Mouse (Mus musculus) 3134 (cell line): ENCODE results near the gene Bod1l.

Experiments used
- DNase-seq: peaks from one replicate; pipeline ENCODE4 v3.0.0-alpha.2; 2011; ENCODE audit warnings: low spot score; ENCODE audit not compliant: insufficient read length; ENCODE audit errors: extremely low read depth

Gene Bod1l

GRCm38 (mm10) chr5:41760831-41761508 is 83.1 kb downstream of the Bod1l start:
- DNase-seq, result no peak

- DNase-seq, result no peak
Observed at GRCm38 (mm10) chr5:41760071-41760470, 84.0 kb downstream of the Bod1l start.

- no peak for DNase-seq
Observed at GRCm38 (mm10) chr5:41758671-41759639, 85.2 kb downstream of the Bod1l start.

DNA sequence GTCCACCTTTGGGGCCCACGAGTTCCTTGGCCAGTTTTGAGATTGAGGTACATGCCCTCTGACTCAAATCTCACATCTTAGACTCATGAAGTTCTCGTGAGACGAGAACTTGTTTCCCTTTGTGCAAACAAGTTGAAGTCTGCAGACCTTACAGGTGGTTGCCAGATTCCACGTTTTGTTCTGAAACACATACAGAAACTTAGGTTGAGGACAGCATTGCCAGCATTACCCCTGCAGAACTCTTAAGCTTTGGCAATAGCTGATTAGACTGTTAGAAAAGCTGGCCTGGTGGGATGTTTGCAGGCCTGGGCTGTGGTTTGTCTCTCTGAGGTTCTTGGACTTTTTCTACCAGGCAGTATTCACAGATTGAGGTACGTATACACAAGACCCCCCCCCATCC is 86.8 kb downstream of the Bod1l start:
- DNase-seq, result no peak

DNA sequence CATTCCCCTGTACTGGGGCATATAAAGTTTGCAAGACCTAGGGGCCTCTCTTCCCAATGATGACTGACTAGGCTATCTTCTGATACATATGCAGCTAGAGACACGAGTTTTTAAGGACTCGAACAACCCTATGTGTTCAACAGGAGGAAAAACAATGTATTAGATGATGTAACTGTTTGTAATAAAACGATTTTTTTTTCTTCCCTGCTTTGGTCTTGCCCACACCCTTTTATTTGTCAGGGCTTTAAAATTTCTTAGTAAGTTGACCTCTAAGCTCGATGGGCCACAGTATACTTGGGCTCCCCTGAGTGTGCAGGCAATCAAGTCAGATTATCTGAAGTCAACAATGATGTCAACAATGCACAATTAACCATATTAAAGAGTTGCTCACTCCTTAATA is 87.7 kb downstream of the Bod1l start:
- DNase-seq, result no peak

GRCm38 (mm10) chr5:41755373-41755960 is 88.6 kb downstream of the Bod1l start:
- DNase-seq, result no peak

DNA sequence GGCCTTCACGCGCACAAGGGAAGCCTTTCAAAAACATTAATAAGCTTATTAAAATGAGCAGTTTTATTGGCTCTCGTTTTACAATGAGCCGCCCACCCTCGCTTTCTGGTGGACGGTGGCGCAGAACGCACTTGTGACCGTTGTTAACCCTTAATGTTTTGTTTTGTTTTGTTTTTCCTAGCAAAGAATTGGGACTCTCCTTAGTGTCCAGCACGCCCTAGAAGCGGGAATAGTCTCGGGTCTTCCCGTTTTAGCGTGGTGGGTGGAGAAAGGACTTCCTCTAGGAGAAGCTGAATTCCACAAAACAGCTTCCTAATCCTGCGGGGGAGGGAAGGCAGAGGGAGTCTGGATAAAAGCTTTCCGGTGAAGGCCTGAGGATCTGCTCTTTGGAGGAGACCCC is 89.3 kb downstream of the Bod1l start:
- DNase-seq, result no peak

DNA sequence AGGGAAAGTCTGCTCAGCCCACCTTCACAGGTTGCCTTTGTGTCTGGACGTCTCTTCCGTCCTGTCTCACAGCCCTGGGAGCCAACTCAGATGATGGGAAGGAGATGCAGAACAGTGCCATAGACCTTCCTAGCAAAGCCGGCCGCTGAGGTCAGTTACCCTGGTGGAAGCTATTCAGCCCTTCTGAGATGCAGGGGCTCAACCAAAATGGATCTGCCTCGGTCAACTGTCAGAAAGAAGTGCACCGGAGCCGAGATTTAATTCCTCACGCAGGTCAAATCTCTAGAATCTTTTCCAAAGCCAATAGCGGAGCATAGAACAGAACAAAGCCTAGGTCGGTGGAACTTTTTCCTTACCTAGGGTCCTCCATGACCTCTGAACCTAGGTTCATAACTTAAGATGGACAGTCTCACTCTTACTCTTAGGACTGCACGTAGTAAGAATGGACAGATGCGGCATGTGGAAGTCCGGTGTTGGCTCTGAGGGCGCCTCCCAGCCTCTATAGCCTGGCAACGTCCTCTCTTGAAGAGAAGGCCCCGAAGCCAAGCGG is 89.8 kb downstream of the Bod1l start:
- DNase-seq, result no peak

DNA sequence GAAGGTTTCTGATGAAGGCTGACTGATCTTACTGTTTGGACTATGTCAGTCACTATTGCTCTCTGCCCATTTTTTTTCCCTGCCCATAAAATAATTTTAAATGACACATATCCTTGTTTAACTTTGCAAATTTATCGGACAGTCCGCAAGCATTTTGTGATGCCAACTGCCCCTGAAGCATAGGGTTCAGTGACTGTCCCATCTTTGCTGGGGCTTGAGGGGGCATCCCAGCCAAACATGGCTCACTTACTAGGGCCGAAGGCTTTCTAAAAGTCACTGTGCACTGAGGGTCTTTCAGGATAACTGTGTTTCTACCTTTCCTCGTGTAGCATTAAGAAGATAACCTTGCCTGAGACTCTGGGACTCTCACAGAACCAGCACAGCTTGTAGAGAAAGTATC is 91.4 kb downstream of the Bod1l start:
- DNase-seq, result no peak

- DNase-seq, result no peak
Observed at GRCm38 (mm10) chr5:41744898-41745780, 99.0 kb downstream of the Bod1l start.

DNA sequence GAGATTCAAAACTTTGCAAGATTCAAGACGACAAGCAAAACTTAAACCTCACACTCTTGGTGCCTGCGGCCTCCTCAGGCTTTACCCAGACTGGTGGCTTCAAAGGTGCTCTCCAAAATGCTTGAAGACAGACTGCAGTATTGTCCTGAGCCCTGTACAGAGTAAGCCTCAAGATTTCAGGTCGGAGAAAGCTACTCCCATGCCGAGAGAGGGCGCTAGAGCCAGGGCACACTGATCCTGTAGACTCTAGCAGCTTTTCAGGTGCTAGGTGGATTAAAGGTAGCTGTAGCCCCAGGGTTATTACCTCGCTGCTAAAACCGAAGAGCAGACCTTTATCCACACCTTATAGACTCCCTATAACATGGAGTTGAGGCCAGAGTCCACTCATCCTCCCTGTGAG is 99.9 kb downstream of the Bod1l start:
- no peak for DNase-seq

DNA sequence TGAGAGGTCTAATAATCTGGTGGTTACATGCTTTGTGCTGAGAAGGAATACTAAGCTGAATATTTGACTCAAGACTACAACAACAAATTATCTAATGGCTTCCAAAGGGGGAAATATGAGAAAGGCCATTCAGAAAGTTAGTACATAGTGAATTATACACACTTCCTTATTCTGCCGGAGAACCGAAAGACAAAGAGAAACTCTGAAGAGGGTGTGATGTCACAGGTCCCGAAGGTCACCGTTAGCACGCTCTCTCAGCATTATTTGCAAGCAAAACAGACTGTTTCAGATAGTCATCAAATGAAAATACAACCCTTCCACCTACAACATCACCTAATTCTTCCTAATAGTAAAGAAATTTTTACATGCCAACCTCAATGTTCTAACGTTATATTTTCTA is 105.3 kb downstream of the Bod1l start:
- DNase-seq, result no peak
